Mouse (Mus musculus) thymus, postnatal 10 days (tissue): ENCODE measurements around the gene Rgs8.

Experiments used
- DNase-seq, 2 experiments: peaks; one replicate each; pipeline ENCODE4 v3.0.0; 2021; ENCODE audit warnings: low spot score in 2 of 2

The Rgs8 gene

GRCm38 (mm10) chr1:153704996-153705395 is 52.2 kb downstream of the Rgs8 start:
- DNase-seq = no peak

- no peak for DNase-seq
Measured at GRCm38 (mm10) chr1:153708626-153709025, 55.8 kb downstream of the Rgs8 start.

GRCm38 (mm10) chr1:153709451-153709850 is 56.6 kb downstream of the Rgs8 start:
- DNase-seq = no peak

- DNase-seq = no peak
Measured at GRCm38 (mm10) chr1:153711544-153712262, 58.9 kb downstream of the Rgs8 start.

GRCm38 (mm10) chr1:153712633-153713032 is 59.8 kb downstream of the Rgs8 start:
- no peak for DNase-seq

- no peak for DNase-seq
Measured at GRCm38 (mm10) chr1:153717990-153718389, 65.2 kb downstream of the Rgs8 start.

GRCm38 (mm10) chr1:153720935-153721334 is 68.1 kb downstream of the Rgs8 start:
- DNase-seq = no peak

GRCm38 (mm10) chr1:153721565-153722310 is 68.9 kb downstream of the Rgs8 start:
- DNase-seq = no peak

- DNase-seq = no peak
Measured at GRCm38 (mm10) chr1:153723426-153723825, 70.6 kb downstream of the Rgs8 start.

- DNase-seq = no peak
Measured at GRCm38 (mm10) chr1:153726636-153727035, 73.8 kb downstream of the Rgs8 start.

GRCm38 (mm10) chr1:153729806-153730205 is 77.0 kb downstream of the Rgs8 start:
- DNase-seq = peak; percentile 57 to 64

GRCm38 (mm10) chr1:153730671-153731070 is 77.8 kb downstream of the Rgs8 start:
- DNase-seq = no peak

GRCm38 (mm10) chr1:153733181-153733580 is 80.4 kb downstream of the Rgs8 start:
- DNase-seq = peak; percentile 64 to 73

GRCm38 (mm10) chr1:153734866-153735265 is 82.0 kb downstream of the Rgs8 start:
- peak in 1 of 2 experiments; percentile 30 for DNase-seq

GRCm38 (mm10) chr1:153736096-153736495 is 83.3 kb downstream of the Rgs8 start:
- no peak for DNase-seq

- DNase-seq = no peak
Measured at GRCm38 (mm10) chr1:153737101-153738085, 84.6 kb downstream of the Rgs8 start.

- DNase-seq = no peak
Measured at GRCm38 (mm10) chr1:153739437-153740015, 86.7 kb downstream of the Rgs8 start.

- peak; percentile 73 to 78 for DNase-seq
Measured at GRCm38 (mm10) chr1:153740145-153740544, 87.3 kb downstream of the Rgs8 start, which contains the start of gene Rgs16. Gene Rgs16, plus strand, starts transcription at chr1:153740349.

GRCm38 (mm10) chr1:153740775-153741400 is 88.1 kb downstream of the Rgs8 start:
- DNase-seq = no peak

- DNase-seq = no peak
Measured at GRCm38 (mm10) chr1:153741551-153742316, 88.9 kb downstream of the Rgs8 start.
